Mouse (Mus musculus) kidney, postnatal 36 days (tissue): ENCODE data around the gene Krt2.

Experiments used
- DNase-seq, 2 experiments: peaks; one replicate each; pipeline ENCODE4 v3.0.0; 2021 to 2022; ENCODE audit warnings: mixed read lengths in 2 of 2

The Krt2 gene

DNA sequence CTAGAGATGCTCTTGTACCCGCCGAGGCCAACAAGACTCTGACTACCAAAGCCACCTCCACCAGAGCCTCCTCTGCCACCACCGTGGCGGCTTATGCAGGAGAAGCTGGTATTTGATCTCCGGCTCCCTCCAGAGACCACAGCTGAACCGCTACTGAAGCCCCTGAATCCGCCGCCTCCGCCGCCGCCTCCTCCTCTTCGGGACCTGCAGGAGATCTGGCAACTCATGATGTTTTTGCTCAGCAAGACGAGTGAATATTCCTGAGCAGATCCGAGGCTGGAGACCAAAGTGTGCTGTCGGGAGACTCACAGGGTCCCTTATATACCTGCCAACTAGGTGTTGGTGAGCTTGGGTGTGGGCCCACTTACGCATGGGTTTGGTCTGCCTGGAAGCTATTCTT, at the start of gene Krt2:
TSS of gene Krt2 (minus strand) at position 295 of the 400 bp plus-strand sequence.
- DNase-seq: no peak

DNA sequence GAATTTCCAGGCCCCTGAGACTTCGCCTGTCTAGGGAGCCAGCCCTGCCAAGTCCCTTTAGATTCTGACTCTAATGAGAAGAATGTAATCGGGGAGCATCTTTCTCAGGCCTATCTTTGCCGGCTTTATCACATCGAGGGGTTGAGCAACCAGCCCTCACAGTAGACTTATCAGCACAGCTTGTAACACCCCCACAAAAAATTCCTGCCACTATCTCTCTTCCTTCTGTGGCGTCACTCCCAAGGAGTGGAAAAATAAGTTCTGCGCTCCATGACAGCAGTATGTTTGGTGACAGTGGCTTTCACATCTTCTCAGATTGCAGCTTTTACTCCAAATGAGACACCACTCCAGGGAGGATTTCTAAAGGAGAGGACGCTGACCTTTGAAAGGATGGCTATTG, 48.8 kb upstream of the Krt2 start:
- no peak for DNase-seq

GRCm38 (mm10) chr15:101860421-101861130, 42.6 kb upstream of the Krt2 start:
- peak; percentile 7 to 54 for DNase-seq

- DNase-seq: peak; percentile 38 to 77
Observed at GRCm38 (mm10) chr15:101859735-101860170, 41.8 kb upstream of the Krt2 start.

DNA sequence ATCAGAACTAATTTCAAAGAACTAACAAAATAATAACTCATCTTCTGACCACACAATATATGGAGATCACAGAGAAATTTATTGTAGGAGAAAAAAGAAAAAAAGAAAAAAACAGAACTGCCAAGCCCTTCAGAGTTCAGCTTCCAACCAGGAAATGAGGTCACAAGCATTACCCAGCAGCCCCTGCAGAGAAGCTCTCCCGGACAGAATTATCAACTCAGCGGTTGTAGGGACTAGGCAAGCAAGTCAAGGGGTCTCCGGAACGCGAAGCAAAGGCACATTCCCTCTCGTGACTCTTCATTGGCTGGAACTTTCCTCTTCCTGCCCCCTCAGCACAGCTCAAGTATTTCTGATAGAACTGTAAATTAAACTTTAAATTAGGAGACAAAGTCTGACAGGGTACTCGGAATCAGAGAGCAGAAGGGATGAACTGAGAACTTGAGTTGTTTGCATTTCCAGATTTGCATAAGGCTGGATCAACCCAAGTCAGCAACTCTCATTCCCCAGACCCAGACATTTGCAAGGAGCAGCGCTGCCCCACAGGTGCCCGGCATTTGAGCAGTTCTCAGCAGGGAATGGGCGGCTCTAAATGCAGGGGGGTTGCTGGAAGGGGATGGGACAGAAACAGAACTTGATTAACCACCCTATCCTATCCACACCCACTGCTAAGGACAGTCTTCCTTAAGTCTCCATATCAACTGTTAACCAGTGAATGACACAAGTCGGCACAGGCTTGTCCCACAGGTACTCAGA, 40.9 kb upstream of the Krt2 start:
- peak in 1 of 2 experiments; percentile 6 for DNase-seq

GRCm38 (mm10) chr15:101856696-101857095, 38.7 kb upstream of the Krt2 start:
- DNase-seq: no peak

DNA sequence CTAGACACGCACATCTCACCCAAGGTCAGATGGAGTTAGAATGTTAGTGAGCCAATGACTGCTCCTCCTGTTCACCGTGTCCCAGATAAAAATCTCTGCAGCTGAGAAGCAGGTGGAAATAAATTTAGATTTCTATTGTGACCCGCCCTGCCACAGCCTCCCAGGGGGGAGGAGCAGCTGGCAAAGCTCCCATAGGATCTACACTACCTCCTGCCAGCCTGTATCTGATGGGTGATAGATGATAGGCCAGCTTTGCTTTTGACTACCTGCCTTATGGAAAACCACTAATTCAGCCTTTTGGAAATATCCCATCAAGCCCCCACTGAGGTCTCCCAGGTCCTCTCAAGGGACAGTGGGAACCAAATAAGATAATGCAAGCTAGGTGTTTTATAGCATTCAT, 37.8 kb upstream of the Krt2 start:
- DNase-seq: no peak

- DNase-seq: no peak
Observed at GRCm38 (mm10) chr15:101854294-101854693, 36.3 kb upstream of the Krt2 start.

DNA sequence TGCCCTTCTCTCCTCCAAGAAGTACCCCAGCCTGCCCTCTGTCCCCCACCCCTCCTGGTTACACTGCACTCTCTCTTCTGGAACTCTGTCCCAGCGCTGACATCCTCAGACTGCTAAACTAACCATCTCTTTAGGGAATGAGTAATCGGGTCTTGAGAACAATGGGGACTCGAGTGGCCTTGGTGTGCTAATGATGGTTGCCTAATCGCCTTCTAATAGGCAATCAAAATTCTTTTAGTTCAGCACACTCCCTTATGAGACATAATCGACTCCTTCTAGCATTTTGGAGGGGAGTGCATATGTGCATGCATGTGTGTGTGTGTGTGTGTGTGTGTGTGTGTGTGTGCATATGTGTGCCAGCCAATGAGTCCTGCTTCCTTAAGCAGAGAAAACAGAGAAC, 34.6 kb upstream of the Krt2 start:
- no peak for DNase-seq

GRCm38 (mm10) chr15:101850694-101851093, 32.7 kb upstream of the Krt2 start, which contains the start of gene Krt1:
Krt1 (minus strand) TSS chr15:101850794.
- no peak for DNase-seq

- DNase-seq: peak; percentile 23 to 69
Observed at GRCm38 (mm10) chr15:101845971-101846403, 28.0 kb upstream of the Krt2 start.

- DNase-seq: no peak
Observed at GRCm38 (mm10) chr15:101843192-101843591, 25.2 kb upstream of the Krt2 start.

DNA sequence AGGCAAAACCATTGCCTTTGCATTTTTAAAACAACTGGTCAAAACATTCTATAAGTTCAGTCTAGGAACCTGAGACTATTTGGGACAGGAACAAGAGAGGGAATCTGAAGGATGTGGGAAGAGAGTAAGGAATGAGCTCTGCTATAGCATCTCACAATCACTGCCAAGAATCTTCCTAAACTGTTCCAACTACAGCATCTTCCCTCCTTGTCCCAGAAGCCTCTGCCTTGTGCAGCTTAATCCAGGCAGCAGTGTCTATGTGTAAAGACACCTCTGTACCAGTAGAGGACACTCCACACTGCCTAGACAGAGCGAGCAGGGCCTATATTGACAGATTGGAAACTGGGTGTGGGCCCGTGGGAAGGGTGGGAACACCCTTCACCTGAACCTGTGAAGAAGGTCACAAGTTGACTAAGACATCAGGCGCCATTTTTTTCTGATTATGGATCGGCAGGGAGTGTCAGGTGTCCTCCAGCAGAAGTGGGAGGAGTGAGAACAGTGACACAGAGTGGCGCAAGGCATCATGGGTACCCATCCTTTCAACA, 16.9 kb upstream of the Krt2 start:
- no peak for DNase-seq

DNA sequence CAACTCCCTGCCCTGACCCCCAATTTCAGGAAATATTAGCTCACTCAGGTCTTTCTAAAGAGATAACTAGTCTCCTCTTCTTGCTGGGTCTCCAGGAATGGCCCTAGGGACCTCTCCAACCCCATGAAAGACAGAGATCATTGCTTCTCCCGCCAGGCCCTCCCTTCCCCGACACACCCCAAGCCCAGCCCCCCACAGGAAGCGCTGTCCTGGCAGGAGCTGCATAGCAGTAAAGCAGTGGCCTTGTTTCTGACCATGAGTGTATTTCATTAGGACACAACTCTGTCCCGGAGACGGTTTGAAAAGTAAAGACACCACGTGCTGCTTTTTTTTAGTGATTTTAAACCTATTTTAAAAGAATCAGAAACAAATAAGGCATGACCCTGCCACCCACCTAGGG, 15.2 kb upstream of the Krt2 start:
- no peak for DNase-seq

DNA sequence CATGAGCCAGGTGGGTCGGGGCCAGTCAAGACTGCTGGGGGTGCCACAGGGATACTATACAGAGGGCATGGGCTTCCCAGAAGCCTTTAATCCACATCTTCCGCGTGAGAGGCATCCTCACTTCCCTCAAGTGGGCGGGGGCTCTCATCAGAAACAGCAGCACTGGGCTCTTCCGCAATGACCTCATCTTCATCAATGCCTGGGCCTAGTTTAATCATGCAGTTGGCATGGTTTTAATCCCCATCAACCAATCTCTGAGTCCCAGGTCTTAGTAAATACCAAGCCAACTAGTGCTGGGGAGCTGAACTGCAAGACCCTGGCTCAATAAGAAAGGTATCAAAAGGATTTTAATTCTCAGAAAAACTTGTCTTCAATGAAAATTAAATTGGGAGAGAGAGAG, 11.5 kb upstream of the Krt2 start:
- DNase-seq: no peak

DNA sequence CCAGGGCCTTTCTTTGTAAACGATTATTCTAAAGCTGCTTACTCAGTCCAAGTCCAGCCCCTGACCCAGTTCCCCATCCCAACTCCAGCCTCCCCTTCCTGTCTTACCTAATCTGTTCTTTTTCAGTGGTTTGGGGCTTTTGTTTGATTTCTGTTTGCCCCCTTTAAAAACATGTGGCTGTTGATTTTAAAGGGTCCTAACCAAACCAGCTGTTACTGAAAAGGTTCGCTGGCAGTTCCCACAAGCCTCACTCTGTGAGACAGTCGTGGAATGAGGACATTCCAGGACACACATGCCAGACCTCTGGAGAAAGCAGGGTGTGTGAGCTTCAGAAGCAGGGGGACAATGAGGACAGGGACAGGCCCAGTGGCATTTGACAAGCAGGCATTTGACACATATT, 3.8 kb upstream of the Krt2 start:
- no peak for DNase-seq

DNA sequence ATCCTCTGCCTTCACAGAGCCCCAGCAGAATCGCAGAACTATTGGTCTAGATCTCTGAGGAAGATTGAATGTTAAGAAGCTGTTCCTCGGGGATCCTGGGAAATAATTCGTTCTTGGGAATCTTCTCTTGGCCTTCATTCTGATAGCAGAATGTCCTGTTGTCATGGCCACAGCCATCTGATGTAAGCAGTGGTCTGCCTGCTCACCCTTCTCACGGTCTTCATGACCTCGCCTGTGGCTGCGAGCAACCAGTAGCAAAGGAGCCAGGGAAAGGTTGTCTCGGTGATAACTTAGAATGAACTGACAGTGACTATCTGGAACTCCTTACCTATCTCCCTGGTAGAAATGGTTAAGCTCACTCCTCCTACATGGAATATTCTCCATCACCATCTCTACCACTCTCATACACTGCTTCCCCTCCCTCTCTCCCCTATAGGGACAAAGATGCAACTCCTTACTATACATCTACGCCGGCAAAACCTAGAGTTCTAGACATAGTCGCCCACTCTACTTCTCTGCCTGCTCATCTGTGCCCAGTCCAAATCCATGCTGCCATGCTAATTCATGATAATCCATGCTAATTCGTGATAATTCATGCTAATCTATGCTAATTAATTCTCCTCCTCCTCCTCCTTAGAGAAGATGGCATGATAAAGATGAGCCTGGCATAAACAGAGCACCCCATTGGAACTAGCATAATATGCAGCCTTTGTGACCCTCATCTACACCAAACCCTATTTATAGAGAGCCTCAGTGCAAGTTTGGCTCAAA, 14.7 kb downstream of the Krt2 start:
- DNase-seq: no peak

DNA sequence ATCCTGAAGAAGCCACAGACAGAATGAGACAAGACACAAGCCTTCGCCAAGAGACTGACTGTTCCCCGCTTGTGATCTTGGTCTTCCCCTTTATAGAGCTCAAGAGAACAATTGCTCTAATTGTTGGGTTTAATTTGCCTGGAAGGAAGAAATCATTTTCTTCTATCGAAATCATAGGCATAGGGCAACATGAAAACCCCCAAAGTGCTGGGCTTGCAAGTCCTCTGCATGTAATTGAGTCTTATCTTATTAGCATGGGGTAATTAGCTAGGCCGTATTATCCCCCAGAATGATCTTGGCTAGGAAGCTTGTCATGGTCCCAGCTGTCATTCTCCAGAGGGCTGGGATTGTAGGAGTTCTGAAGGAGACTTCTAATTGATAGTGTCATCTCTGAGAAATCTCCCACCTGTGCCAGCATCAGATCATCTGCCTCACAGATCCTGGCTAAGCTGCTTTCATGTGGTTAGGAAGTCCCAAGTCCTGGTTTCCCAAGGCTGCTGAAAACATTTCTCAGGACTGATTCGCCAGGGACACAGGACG, 15.6 kb downstream of the Krt2 start, which contains the start of gene Krt73:
TSS of gene Krt73 (minus strand) at position 51 of the 540 bp plus-strand sequence.
- DNase-seq: no peak

GRCm38 (mm10) chr15:101790867-101791266, 27.1 kb downstream of the Krt2 start:
- DNase-seq: no peak

DNA sequence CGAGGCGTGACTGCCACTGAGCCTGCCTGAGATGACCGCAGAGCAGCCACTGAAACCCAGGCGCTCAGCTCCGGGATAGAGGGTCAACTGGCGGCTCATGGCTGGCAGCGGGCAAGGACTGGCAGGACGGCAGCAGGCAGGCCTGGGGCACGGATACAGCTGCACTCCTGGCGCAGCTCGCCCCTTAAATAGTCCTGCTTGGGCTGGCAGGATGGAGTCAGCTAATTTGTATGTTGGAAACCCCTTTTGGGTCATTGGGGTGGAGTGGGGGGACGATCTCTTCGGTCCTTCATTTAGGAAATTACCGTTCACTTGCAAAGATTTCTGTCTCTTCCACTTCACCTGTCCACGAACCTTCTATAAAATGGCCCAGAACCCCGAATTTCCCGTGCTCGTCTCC, 31.6 kb downstream of the Krt2 start, which contains the start of gene Krt72:
TSS of gene Krt72 (minus strand) at position 101 of the 400 bp plus-strand sequence.
- no peak for DNase-seq

GRCm38 (mm10) chr15:101773420-101773819, 44.5 kb downstream of the Krt2 start:
- no peak for DNase-seq

DNA sequence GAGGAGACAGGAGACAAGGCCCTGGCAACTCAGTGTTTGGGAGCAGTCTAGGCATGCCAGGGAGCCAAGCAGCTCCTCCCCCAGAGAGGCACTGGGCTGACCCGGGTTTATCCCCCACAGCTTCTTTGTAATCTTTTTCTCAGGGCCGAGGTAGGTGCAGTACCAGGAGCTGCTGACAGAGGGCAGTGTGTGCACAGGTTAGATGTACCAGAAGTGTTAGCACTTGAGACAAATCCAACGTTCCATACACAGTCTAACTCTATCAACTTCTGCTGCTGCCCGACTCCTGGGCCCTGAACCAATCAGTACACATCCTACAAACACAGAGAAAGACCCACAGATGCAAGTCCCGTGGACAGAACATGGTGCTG, 45.3 kb downstream of the Krt2 start:
- DNase-seq: peak; percentile 83 to 93
